ENCODE assay signal across 8 mouse cellular contexts in genomic region chr13:24416409-24416808, GRCm38 (mm10).
DNase-seq lines count a peak whose midpoint lies in the region; ATAC-seq and TF ChIP-seq lines count a peak whose summit lies in the region.

No protein-coding gene starts in this region.

- no peaks in the 10 kb centered on the region for H3K36me3 ChIP-seq in kidney, embryonic 14.5 days (ENCODE audit: control insufficient read depth, insufficient read depth, low read length)
- no peaks in the 10 kb centered on the region for H3K36me3 ChIP-seq in ES-E14 (ENCODE audit: control insufficient read depth, insufficient read depth, low read length, poor library complexity, severe bottlenecking)
- H3K36me3 ChIP-seq in lung, embryonic 14.5 days (ENCODE audit: insufficient read depth): no peaks in the 10 kb centered on the region

- no peak overlapping the region for H3K9ac ChIP-seq in kidney, embryonic 14.5 days (ENCODE audit: low read depth, low read length)
- no peak overlapping the region for H3K9ac ChIP-seq in ES-E14 (ENCODE audit: insufficient read depth, low read depth, low read length, poor library complexity, severe bottlenecking)
- no peak overlapping the region for H3K9ac ChIP-seq in lung, embryonic 14.5 days

- peak; percentile 62 for TF ChIP-seq CTCF in lung, embryonic 14.5 days (IDR thresholded peaks at IDR 0.05; ENCODE audit: low read depth)

- DNase-seq in kidney, adult 18-20 months: peak; percentile 54
- DNase-seq in ES-E14 (ENCODE audit: low read depth, low spot score): peak; percentile 37
- peak; percentile 69 for DNase-seq in heart, postnatal 4 days
- DNase-seq in lung, embryonic 14.5 days: peak; percentile 47
- DNase-seq in spleen, postnatal 36 days (ENCODE audit: low spot score in 2 of 2): peak; percentile 84 to 85
- DNase-seq in yolk sac, embryonic 10.5 days (ENCODE audit: low spot score): no peak

- H3K27me3 ChIP-seq in kidney, embryonic 14.5 days (ENCODE audit: control insufficient read depth, insufficient read depth, low read length): no peaks in the 10 kb centered on the region
- no peaks in the 10 kb centered on the region for H3K27me3 ChIP-seq in lung, embryonic 14.5 days (ENCODE audit: insufficient read depth, low read length)

- WGBS in kidney, embryonic 14.5 days: 47% methylated on average over 4 of the region's 4 CpGs
- WGBS in lung, embryonic 14.5 days: 40% methylated on average over 4 of the region's 4 CpGs

- in situ Hi-C loops in ES-E14 (cut with MboI; ENCODE audit: low sequenced_read_pairs in 2 of 2, unreplicated experiment in 2 of 2): no loop called here

- no peak overlapping the region for H3K27ac ChIP-seq in kidney, embryonic 14.5 days (ENCODE audit: low read depth, low read length)
- no peak overlapping the region for H3K27ac ChIP-seq in ES-E14 (ENCODE audit: insufficient read depth, low read depth, low read length, poor library complexity, severe bottlenecking)
- H3K27ac ChIP-seq in lung, embryonic 14.5 days (ENCODE audit: low read depth): no peak overlapping the region

- H3K4me1 ChIP-seq in kidney, embryonic 14.5 days (ENCODE audit: control insufficient read depth, insufficient read depth, low read length): no peaks in the 10 kb centered on the region
- H3K4me1 ChIP-seq in ES-E14 (ENCODE audit: control insufficient read depth in 2 of 2, insufficient read depth in 2 of 2, low read length in 2 of 2, poor library complexity in 1 of 2): no peaks in the 10 kb centered on the region
- no peaks in the 10 kb centered on the region for H3K4me1 ChIP-seq in lung, embryonic 14.5 days (ENCODE audit: insufficient read depth)

- no peak overlapping the region for H3K4me3 ChIP-seq in kidney, embryonic 14.5 days (ENCODE audit: low read length)
- H3K4me3 ChIP-seq in ES-E14 (ENCODE audit: insufficient read depth in 1 of 2, low read depth in 1 of 2, low read length in 2 of 2, poor library complexity in 1 of 2, severe bottlenecking in 1 of 2): no peak overlapping the region
- no peak overlapping the region for H3K4me3 ChIP-seq in lung, embryonic 14.5 days (ENCODE audit: low read depth, low read length)

- ATAC-seq in kidney, embryonic 14.5 days (ENCODE audit: low FRiP score, low TSS enrichment): no peak
- peak; percentile 43; the same call in 1 of the 2 replicates for ATAC-seq in common myeloid progenitor, adult 5-6 weeks (replicated peaks; ENCODE audit: low read depth, poor library complexity, severe bottlenecking)
- ATAC-seq in lung, embryonic 14.5 days (ENCODE audit: insufficient read depth): no peak

- H3K9me3 ChIP-seq in kidney, embryonic 14.5 days (ENCODE audit: control insufficient read depth, low read length): no peaks in the 10 kb centered on the region
- H3K9me3 ChIP-seq in ES-E14 (ENCODE audit: control insufficient read depth, insufficient read depth, low read depth, low read length): no peaks in the 10 kb centered on the region
- H3K9me3 ChIP-seq in lung, embryonic 14.5 days (ENCODE audit: low read depth, low read length): no peaks in the 10 kb centered on the region

- H3K4me2 ChIP-seq in kidney, embryonic 14.5 days (replicated peaks; ENCODE audit: low read depth, low read length): no peak overlapping the region
- H3K4me2 ChIP-seq in lung, embryonic 14.5 days: no peak overlapping the region

TF ChIP-seq in ES-E14, 5 proteins besides CTCF, POLR2A, EP300 and RAD21:
- TF ChIP-seq MAFK (IDR thresholded peaks at IDR 0.05; ENCODE audit: insufficient read depth, low read depth, low read length) (no peak), ZC3H11A (IDR thresholded peaks at IDR 0.05; ENCODE audit: borderline replicate concordance, low read depth, low read length) (peak; percentile 53; the same call in 1 of the 2 replicates), ZNF384 (IDR thresholded peaks at IDR 0.05; ENCODE audit: low read depth, low read length) (peak; percentile 96)
